In the genomic region with DNA sequence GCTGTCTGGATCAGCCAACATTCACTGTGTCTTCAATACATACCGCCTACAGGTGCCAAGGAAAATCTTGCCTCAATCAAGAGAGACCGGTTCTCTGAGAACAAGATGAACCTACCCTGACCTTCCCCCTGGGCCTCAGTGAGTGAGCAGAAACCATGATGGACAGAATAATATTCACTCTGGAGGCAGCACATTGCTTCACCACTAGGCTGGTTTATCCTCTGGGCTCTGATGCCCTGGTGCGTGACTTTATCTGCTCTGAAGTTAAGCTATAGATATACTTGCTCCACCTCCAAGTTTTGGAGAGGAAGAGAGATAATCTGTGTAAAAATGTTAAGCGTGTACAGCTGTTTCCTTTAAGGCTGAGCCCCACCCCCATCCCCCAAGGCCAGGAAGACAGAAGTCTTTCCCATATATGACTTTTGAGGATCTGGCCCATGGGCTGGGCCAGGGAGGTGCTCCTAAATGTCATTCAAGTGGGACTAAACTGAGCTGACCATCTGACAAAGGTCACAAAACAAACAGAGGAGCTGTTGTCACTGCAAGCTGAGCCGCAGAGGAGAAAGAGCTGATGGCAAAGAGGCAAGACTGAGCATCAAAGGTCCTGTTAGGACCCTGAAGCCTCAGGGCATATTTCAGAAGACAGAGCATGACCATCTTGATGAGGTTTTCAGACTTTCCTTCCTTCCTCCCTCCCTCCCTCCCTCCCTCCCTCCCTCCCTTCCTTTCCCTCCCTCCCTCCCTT, we compare ENCODE assay signal across 9 mouse cellular contexts. TPM values are rescaled to one million over a fixed set of nuclear protein-coding genes. Genes with fewer than 3 reads are reported as not detected.
DNase-seq lines count a peak whose midpoint lies in the region; ATAC-seq lines count a peak whose summit lies in the region.
"Had no signal": no experiment of that assay in that cellular context is flagged by ENCODE, and none has a peak within 500 bp of the region (broad histone marks: within the 10 kb centered on the region; RNA-seq: fewer than 3 reads in every experiment).

No protein-coding gene starts in this region.

- no peaks in the 10 kb centered on the region for H3K36me3 ChIP-seq in heart, embryonic 16.5 days (ENCODE audit: control insufficient read depth, insufficient read depth)
- no peaks in the 10 kb centered on the region for H3K36me3 ChIP-seq in liver, embryonic 12.5 days
- H3K36me3 ChIP-seq: neural tube, embryonic 13.5 days had no signal

- peaks cover 18% of the 10 kb centered on the region for H3K4me1 ChIP-seq in heart, embryonic 16.5 days (ENCODE audit: control insufficient read depth, insufficient read depth, low read length)
- H3K4me1 ChIP-seq in liver, embryonic 12.5 days = peaks cover 10% of the 10 kb centered on the region

- no peak overlapping the region for H3K4me2 ChIP-seq in heart, embryonic 16.5 days (ENCODE audit: low read depth, low read length)
- no peak overlapping the region for H3K4me2 ChIP-seq in liver, embryonic 12.5 days
- H3K4me2 ChIP-seq: neural tube, embryonic 13.5 days had no signal

- no peak for ATAC-seq in heart, embryonic 16.5 days (replicated peaks; ENCODE audit: extremely low read depth, insufficient read depth, low FRiP score)
- peak; percentile 49; the same call in 1 of the 2 replicates for ATAC-seq in liver, embryonic 12.5 days

- peak overlapping the region; percentile 30; the same call in 1 of the 2 replicates for H3K27ac ChIP-seq in heart, embryonic 16.5 days (ENCODE audit: low read length)
- no peak overlapping the region for H3K27ac ChIP-seq in liver, embryonic 12.5 days

- DNase-seq in 416B (ENCODE audit: low read depth) (peak; percentile 40), NIH3T3 (ENCODE audit: low read depth) (peak; percentile 49)
- no peak for DNase-seq in neural tube, embryonic 10.5 days (ENCODE audit: extremely low spot score, low spot score)
- no peak for DNase-seq in gastrocnemius, postnatal 10 days
- no peak for DNase-seq in ovary, adult 18-20 months (ENCODE audit: low spot score)
- DNase-seq: layer of hippocampus, postnatal 36 days had no signal

- H3K4me3 ChIP-seq in heart, embryonic 16.5 days (ENCODE audit: low read length) = no peak overlapping the region
- no peak overlapping the region for H3K4me3 ChIP-seq in liver, embryonic 12.5 days
- H3K4me3 ChIP-seq: neural tube, embryonic 13.5 days had no signal

- H3K9me3 ChIP-seq in heart, embryonic 16.5 days (replicated peaks; ENCODE audit: control insufficient read depth, low read length) = no peaks in the 10 kb centered on the region
- H3K9me3 ChIP-seq in liver, embryonic 12.5 days (replicated peaks) = no peaks in the 10 kb centered on the region
- H3K9me3 ChIP-seq: neural tube, embryonic 13.5 days had no signal

- WGBS in heart, embryonic 16.5 days = 28% methylated on average over 5 of the region's 5 CpGs
- WGBS in liver, embryonic 12.5 days (ENCODE audit: insufficient replicate concordance) = 26% methylated on average over 5 of the region's 5 CpGs

- H3K9ac ChIP-seq in heart, embryonic 16.5 days (ENCODE audit: low read length) = no peak overlapping the region
- no peak overlapping the region for H3K9ac ChIP-seq in liver, embryonic 12.5 days
- H3K9ac ChIP-seq: neural tube, embryonic 13.5 days had no signal

- no peaks in the 10 kb centered on the region for H3K27me3 ChIP-seq in heart, embryonic 16.5 days (ENCODE audit: control insufficient read depth, insufficient read depth, low read length)
- no peaks in the 10 kb centered on the region; the same call in 1 of the 2 replicates for H3K27me3 ChIP-seq in liver, embryonic 12.5 days (replicated peaks)
- H3K27me3 ChIP-seq: neural tube, embryonic 13.5 days had no signal

RNA-seq across cellular contexts. Expression of a gene that starts 20.4 kb away (rescaled TPM):
- polyA plus RNA-seq in heart, embryonic 16.5 days (2015; fragmentation: Nextera tagmentation; extraction: Ambion mirVana) = 283 and 313 TPM in 2 replicates
- polyA plus RNA-seq in liver, embryonic 12.5 days (2016; fragmentation: Nextera tagmentation; extraction: Ambion mirVana) = 71.0 and 77.9 TPM in 2 replicates
- total RNA-seq in gastrocnemius, postnatal 10 days (2021) = 100 to 1,000 TPM; 408 to 423 TPM

RNA-seq across cellular contexts. Expression of a gene that starts 46.6 kb away (rescaled TPM):
- polyA plus RNA-seq in heart, embryonic 16.5 days (2015; fragmentation: Nextera tagmentation; extraction: Ambion mirVana) = 0.54 and 0.63 TPM in 2 replicates
- 0.11 and 0.26 TPM in 2 replicates for polyA plus RNA-seq in liver, embryonic 12.5 days (2016; fragmentation: Nextera tagmentation; extraction: Ambion mirVana)
- total RNA-seq in gastrocnemius, postnatal 10 days (2021) = under 1 TPM; 0.54 to 0.92 TPM
- total RNA-seq: layer of hippocampus, postnatal 36 days had no signal

Comparison
In these comparisons a context has a peak if more than half of its experiments do, and no peak if none do; other contexts are left out.
1. DNase-seq: peak in 416B (single experiment) and NIH3T3 (single experiment); none in neural tube, embryonic 10.5 days (single experiment), gastrocnemius, postnatal 10 days (single experiment) and ovary, adult 18-20 months (single experiment).